Mouse (Mus musculus) spleen, adult 2 months (tissue): ENCODE measurements around the gene Gm11096. TPM values are rescaled to one million over a fixed set of nuclear protein-coding genes. Genes with fewer than 3 reads are reported as not detected.

Source experiments
- DNase-seq, 2 experiments: peaks; one replicate each; pipeline versions ENCODE4 v3.0.0 to v3.0.0-alpha.2; 2012 to 2021; ENCODE audit warnings: low spot score in 2 of 2, low read depth in 1 of 2
- H3K27ac ChIP-seq: fragments of 200-500 bp; 2 replicates; pipeline ENCODE4 v1.5.1; 2012; ENCODE audit warnings: low read length, inconsistent platforms; ENCODE audit not compliant: insufficient read depth
- H3K27me3 ChIP-seq: fragments of 200-500 bp; 2 replicates; pipeline ENCODE4 v1.6.1; 2012; ENCODE audit warnings: mild to moderate bottlenecking, moderate library complexity, low read length, inconsistent platforms; ENCODE audit not compliant: control insufficient read depth, insufficient read depth
- H3K36me3 ChIP-seq: fragments of 200-500 bp; 2 replicates; pipeline ENCODE4 v1.6.1; 2012; ENCODE audit warnings: mild to moderate bottlenecking, low read length, inconsistent platforms; ENCODE audit not compliant: control insufficient read depth, insufficient read depth
- H3K4me1 ChIP-seq: fragments of 200-500 bp; 2 replicates; pipeline ENCODE4 v1.6.1; 2011; ENCODE audit warnings: inconsistent platforms; ENCODE audit not compliant: control insufficient read depth, insufficient read depth, insufficient read length
- H3K4me3 ChIP-seq: fragments of 200-500 bp; 2 replicates; pipeline ENCODE4 v1.5.1; 2011; ENCODE audit warnings: mild to moderate bottlenecking, inconsistent platforms; ENCODE audit not compliant: insufficient read depth, insufficient read length; ENCODE audit errors: extremely low read depth
- CTCF ChIP-seq: fragments of 200-500 bp; IDR thresholded peaks from 2 replicates; pipeline ENCODE4 v1.5.1; 2011; ENCODE audit warnings: mild to moderate bottlenecking, inconsistent platforms; ENCODE audit not compliant: insufficient read depth, insufficient read length, insufficient replicate concordance; ENCODE audit errors: extremely low read depth
- POLR2A ChIP-seq: fragments of 200-500 bp; IDR thresholded peaks from 2 replicates; pipeline ENCODE4 v1.6.1; 2011; ENCODE audit warnings: low read depth, low read length, inconsistent platforms
- WGBS: fragments of 180-500 bp; shearing (Covaris S2); methylation state at CpG from one replicate; pipeline ENCODE4 v1.1.7; 2018; 5-methylcytosine and 5-hydroxymethylcytosine counted together
- polyA plus RNA-seq: library from polyadenylated mRNA; depleted of rRNA; stranded (reverse); fragments of >200 nt; gene quantifications from 2 replicates; pipeline ENCODE4 v1.2.3, GENCODE M21; 2012

Gene Gm11096
- polyA plus RNA-seq, 1 experiment, result not detected

GRCm38 (mm10) chr17:81432733-81433132, 8.8 kb upstream of the Gm11096 start:
- Histone ChIP-seq H3K27me3 (no peaks in the 10 kb centered on the region), H3K36me3 (no peaks in the 10 kb centered on the region), H3K4me3 (no peak overlapping the region), H3K4me1 (no peaks in the 10 kb centered on the region), H3K27ac (no peak overlapping the region)
- WGBS, result 61% methylated on average over 2 of the region's 2 CpGs
- DNase-seq, result no peak
- TF ChIP-seq POLR2A (no peak), CTCF (no peak)

GRCm38 (mm10) chr17:81433148-81433547, 8.4 kb upstream of the Gm11096 start:
- no peaks in the 10 kb centered on the region for H3K4me1 ChIP-seq
- no peaks in the 10 kb centered on the region for H3K27me3 ChIP-seq
- TF ChIP-seq CTCF (no peak), POLR2A (no peak)
- WGBS, result 57% methylated on average over 5 of the region's 5 CpGs
- no peak overlapping the region for H3K27ac ChIP-seq
- no peak for DNase-seq
- H3K36me3 ChIP-seq, result no peaks in the 10 kb centered on the region
- H3K4me3 ChIP-seq, result no peak overlapping the region

GRCm38 (mm10) chr17:81455269-81455668, 13.7 kb downstream of the Gm11096 start:
- H3K27ac ChIP-seq, result no peak overlapping the region
- no peak for DNase-seq
- H3K36me3 ChIP-seq, result no peaks in the 10 kb centered on the region
- H3K4me3 ChIP-seq, result no peak overlapping the region
- WGBS, result 92% methylated on average over 3 of the region's 3 CpGs
- H3K4me1 ChIP-seq, result no peaks in the 10 kb centered on the region
- no peaks in the 10 kb centered on the region for H3K27me3 ChIP-seq
- no peak for TF ChIP-seq POLR2A

- no peak overlapping the region for H3K4me3 ChIP-seq
- WGBS, result 89% methylated on average over 7 of the region's 7 CpGs
- no peaks in the 10 kb centered on the region for H3K27me3 ChIP-seq
- no peaks in the 10 kb centered on the region for H3K36me3 ChIP-seq
- TF ChIP-seq POLR2A (no peak), CTCF (no peak)
- no peak overlapping the region for H3K27ac ChIP-seq
- H3K4me1 ChIP-seq, result no peaks in the 10 kb centered on the region
- DNase-seq, result no peak
These were observed 14.4 kb downstream of the Gm11096 start for GRCm38 (mm10) chr17:81455977-81456376.

- Histone ChIP-seq H3K36me3 (no peaks in the 10 kb centered on the region), H3K4me3 (no peak overlapping the region), H3K27ac (no peak overlapping the region), H3K27me3 (no peaks in the 10 kb centered on the region), H3K4me1 (no peaks in the 10 kb centered on the region)
- WGBS, result 51% methylated on average over 3 of the region's 3 CpGs
- no peak for DNase-seq
- TF ChIP-seq POLR2A (no peak), CTCF (no peak)
These were observed 17.8 kb downstream of the Gm11096 start for GRCm38 (mm10) chr17:81459379-81459778.

- TF ChIP-seq CTCF (no peak), POLR2A (no peak)
- WGBS, result 87% methylated on average over 5 of the region's 5 CpGs
These were observed 27.4 kb downstream of the Gm11096 start for GRCm38 (mm10) chr17:81468941-81469340.

GRCm38 (mm10) chr17:81473363-81473762, 31.8 kb downstream of the Gm11096 start:
- WGBS, result 91% methylated on average over 3 of the region's 3 CpGs

More at GRCm38 (mm10) chr17:81468941-81469340, 27.4 kb downstream of the Gm11096 start:
- Histone ChIP-seq H3K4me1 (no peaks in the 10 kb centered on the region), H3K27me3 (no peaks in the 10 kb centered on the region), H3K36me3 (no peaks in the 10 kb centered on the region), H3K4me3 (no peak overlapping the region), H3K27ac (no peak overlapping the region)
- no peak for DNase-seq

GRCm38 (mm10) chr17:81477420-81477819, 35.9 kb downstream of the Gm11096 start:
- no peak overlapping the region for H3K27ac ChIP-seq
- no peaks in the 10 kb centered on the region for H3K36me3 ChIP-seq
- no peak overlapping the region for H3K4me3 ChIP-seq
- no peak for DNase-seq
- WGBS, result 76% methylated on average over 1 of the region's 1 CpGs
- no peaks in the 10 kb centered on the region for H3K4me1 ChIP-seq
- no peaks in the 10 kb centered on the region for H3K27me3 ChIP-seq
- no peak for TF ChIP-seq POLR2A
- TF ChIP-seq CTCF, result no peak

More at GRCm38 (mm10) chr17:81473363-81473762, 31.8 kb downstream of the Gm11096 start:
- no peak overlapping the region for H3K27ac ChIP-seq
- H3K4me1 ChIP-seq, result no peaks in the 10 kb centered on the region
- H3K27me3 ChIP-seq, result no peaks in the 10 kb centered on the region
- no peak overlapping the region for H3K4me3 ChIP-seq
- no peak for DNase-seq
- no peaks in the 10 kb centered on the region for H3K36me3 ChIP-seq
- TF ChIP-seq CTCF (no peak), POLR2A (no peak)
